Mouse (Mus musculus) CH12.LX (cell line): ENCODE measurements around the gene Scaf1. TPM values are rescaled to one million over a fixed set of nuclear protein-coding genes. Genes with fewer than 3 reads are reported as not detected.

Experiments
- DNase-seq: peaks from one replicate; pipeline ENCODE4 v3.0.0-alpha.2; 2013; ENCODE audit errors: extremely low read depth
- H3K27ac ChIP-seq: 2 replicates; pipeline ENCODE4 v1.5.1; 2012; ENCODE audit warnings: low read depth, mild to moderate bottlenecking, control low read depth, moderate library complexity; ENCODE audit not compliant: insufficient read depth
- H3K27me3 ChIP-seq: replicated peaks from 2 replicates; pipeline ENCODE3; 2012; ENCODE audit warnings: inconsistent platforms
- H3K36me3 ChIP-seq, 2 experiments: replicated peaks in 1 of 2; 2 replicates each; pipeline versions ENCODE3 to v1.6.1; 2012; ENCODE audit warnings: inconsistent platforms in 1 of 2, low read length in 1 of 2, mild to moderate bottlenecking in 1 of 2, mixed read lengths in 1 of 2, moderate library complexity in 1 of 2; ENCODE audit not compliant: control insufficient read depth in 1 of 2, insufficient read depth in 1 of 2
- H3K4me1 ChIP-seq, 2 experiments: 2 replicates each; pipeline ENCODE4 v1.6.1; 2012; ENCODE audit warnings: inconsistent platforms in 1 of 2, moderate library complexity in 1 of 2; ENCODE audit not compliant: insufficient read depth in 2 of 2, control insufficient read depth in 1 of 2
- H3K4me2 ChIP-seq: 2 replicates; pipeline ENCODE4 v1.6.1; 2012; ENCODE audit warnings: low read depth, mild to moderate bottlenecking, control low read depth; ENCODE audit not compliant: poor library complexity, insufficient read depth, severe bottlenecking
- H3K4me3 ChIP-seq, 3 experiments: fragments of 150-350 bp in 1 of 3; sonication (generic) in 1 of 3; replicated peaks in 1 of 3; 2 replicates each; pipeline versions ENCODE3 to v1.5.1; 2011 to 2012; ENCODE audit warnings: low read depth in 2 of 3, low read length in 2 of 3, mild to moderate bottlenecking in 2 of 3, moderate library complexity in 2 of 3, control low read depth in 1 of 3, improper control_type of control experiment in 1 of 3, inconsistent platforms in 1 of 3, mixed read lengths in 1 of 3; ENCODE audit not compliant: poor library complexity in 1 of 3
- H3K79me2 ChIP-seq: replicated peaks from 2 replicates; pipeline ENCODE4 v1.6.1; 2012; ENCODE audit warnings: mild to moderate bottlenecking, moderate library complexity; ENCODE audit not compliant: control insufficient read depth, poor library complexity, insufficient read depth, severe bottlenecking; ENCODE audit errors: extremely low read depth
- H3K9ac ChIP-seq: 2 replicates; pipeline ENCODE4 v1.6.1; 2012; ENCODE audit warnings: low read depth, mild to moderate bottlenecking, control low read depth, moderate library complexity; ENCODE audit not compliant: insufficient read depth
- H3K9me3 ChIP-seq: replicated peaks from 2 replicates; pipeline ENCODE3; 2012; ENCODE audit warnings: low read length, inconsistent platforms, mixed read lengths
- CHD1 ChIP-seq: IDR thresholded peaks from 2 replicates; pipeline ENCODE4 v1.6.1; 2012; ENCODE audit warnings: low read depth, low read length, improper control_type of control experiment, inconsistent platforms
- CHD2 ChIP-seq: IDR thresholded peaks from 2 replicates; pipeline ENCODE4 v1.6.1; 2011; ENCODE audit warnings: low read length, improper control_type of control experiment
- CTCF ChIP-seq, 2 experiments: IDR thresholded peaks in 1 of 2; conservative IDR thresholded peaks in 1 of 2; 2 replicates each; pipeline ENCODE4 v1.5.1; 2011 to 2012; ENCODE audit warnings: low read depth in 2 of 2, low read length in 2 of 2, improper control_type of control experiment in 1 of 2, inconsistent platforms in 1 of 2, mild to moderate bottlenecking in 1 of 2, moderate library complexity in 1 of 2
- ELF1 ChIP-seq: IDR thresholded peaks from 2 replicates; pipeline ENCODE4 v1.6.1; 2014; ENCODE audit warnings: low read depth, mild to moderate bottlenecking, inconsistent platforms, low read length, improper control_type of control experiment
- IRF4 ChIP-seq: IDR thresholded peaks from 2 replicates; pipeline ENCODE4 v1.6.1; 2014; ENCODE audit warnings: low read depth, mild to moderate bottlenecking, inconsistent platforms, low read length, improper control_type of control experiment
- KAT2A ChIP-seq: IDR thresholded peaks from 2 replicates; pipeline ENCODE4 v1.6.1; 2012; ENCODE audit warnings: low read length, improper control_type of control experiment, inconsistent platforms; ENCODE audit not compliant: insufficient replicate concordance
- MAX ChIP-seq: IDR thresholded peaks from 2 replicates; pipeline ENCODE4 v1.6.1; 2011; ENCODE audit warnings: low read length, improper control_type of control experiment
- MYC ChIP-seq: IDR thresholded peaks from 2 replicates; pipeline ENCODE4 v1.6.1; 2011; ENCODE audit warnings: low read depth, mild to moderate bottlenecking, improper control_type of control experiment, low read length
- POLR2AphosphoS2 ChIP-seq: IDR thresholded peaks from 2 replicates; pipeline ENCODE4 v1.6.1; 2011; ENCODE audit warnings: low read depth, low read length, improper control_type of control experiment
- RAD21 ChIP-seq: IDR thresholded peaks from 2 replicates; pipeline ENCODE4 v1.6.1; 2011; ENCODE audit warnings: low read depth, mild to moderate bottlenecking, low read length, improper control_type of control experiment, moderate library complexity
- RCOR1 ChIP-seq: conservative IDR thresholded peaks from 2 replicates; pipeline ENCODE4 v1.6.1; 2012; ENCODE audit warnings: low read depth, mild to moderate bottlenecking, inconsistent platforms, low read length, improper control_type of control experiment
- SMC3 ChIP-seq: IDR thresholded peaks from 2 replicates; pipeline ENCODE4 v1.6.1; 2011; ENCODE audit warnings: low read depth, low read length, improper control_type of control experiment
- TBP ChIP-seq: conservative IDR thresholded peaks from 2 replicates; pipeline ENCODE4 v1.6.1; 2011; ENCODE audit warnings: low read depth, low read length, improper control_type of control experiment
- USF1 ChIP-seq: IDR thresholded peaks from 2 replicates; pipeline ENCODE4 v1.6.1; 2014; ENCODE audit warnings: low read depth, mild to moderate bottlenecking, inconsistent platforms, low read length, improper control_type of control experiment
- USF2 ChIP-seq: conservative IDR thresholded peaks from 2 replicates; pipeline ENCODE4 v1.6.1; 2011; ENCODE audit warnings: low read depth, low read length, improper control_type of control experiment
- dilution Hi-C: fragments of 300-500 bp; cut with MboI; formaldehyde crosslinking; loops from 2 replicates; pipeline ENCODE4 v1.14.3; 2020; ENCODE audit warnings: low sequenced_read_pairs; ENCODE audit not compliant: extremely low pct_unique_long_range_greater_than_20kb, extremely low pct_ligation_motif_present
- in situ Hi-C: fragments of 300-500 bp; cut with MboI; formaldehyde crosslinking; loops from 3 replicates; pipeline ENCODE4 v1.14.3; 2019; ENCODE audit warnings: low sequenced_read_pairs, low pct_ligation_motif_present, low pct_unique_long_range_greater_than_20kb, mixed read lengths
- polyA plus RNA-seq: library from polyadenylated mRNA; unstranded; fragments of >175 nt; gene quantifications from 2 replicates; pipeline ENCODE4 v1.2.1, GENCODE M21; 2012; ENCODE audit warnings: low read depth; ENCODE audit not compliant: insufficient read length
- total RNA-seq, 2 experiments: library from RNA; depleted of rRNA; stranded (reverse); fragments of 300-350 nt in 1 of 2; fragments of >200 nt in 1 of 2; gene quantifications; 2 replicates each; pipeline ENCODE4 v1.2.3; 2012 to 2014

The Scaf1 gene
- total and polyA plus RNA-seq, 3 experiments: 5.4 to 41.9 (median 18.2) TPM

DNA sequence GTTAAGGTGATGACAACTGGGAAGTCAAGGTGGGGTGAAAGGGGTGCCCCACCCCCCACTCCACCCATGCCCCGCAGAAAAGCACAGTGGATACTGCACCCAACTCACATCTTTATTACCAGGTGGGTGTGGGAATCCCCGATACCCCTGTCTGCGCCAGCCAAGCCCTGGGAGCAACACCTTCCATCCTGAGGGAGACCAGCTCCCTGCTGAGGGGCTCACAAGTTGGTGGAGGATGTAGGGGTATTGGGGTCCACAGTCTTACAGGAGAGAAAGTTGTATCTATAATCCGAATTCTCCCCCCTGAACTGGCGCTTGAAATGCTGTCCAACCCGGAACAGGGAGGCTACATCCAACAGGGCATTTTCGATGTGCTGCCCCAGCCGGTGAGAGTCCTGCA lies 56.9 kb downstream of the Scaf1 start:
- H3K4me2 ChIP-seq: no peak overlapping the region
- dilution Hi-C loops: no loop called here
- in situ Hi-C loops: loop anchor here (10.0 kb wide), 2 partner anchors 104 to 214 kb away; partner anchors contain the start of genes Pnkp and Vrk3
- H3K36me3 ChIP-seq: peaks cover 0 to 63% of the 10 kb centered on the region in 2 experiments
- no peak overlapping the region for H3K27ac ChIP-seq
- no peak overlapping the region for H3K4me3 ChIP-seq
- no peak overlapping the region for H3K9ac ChIP-seq
- TF ChIP-seq USF2 (no peak), RCOR1 (no peak), POLR2AphosphoS2 (no peak), TBP (no peak), IRF4 (no peak), CHD2 (no peak), ELF1 (no peak), KAT2A (no peak), MAX (no peak), CHD1 (no peak), USF1 (no peak)
- H3K9me3 ChIP-seq: no peaks in the 10 kb centered on the region
- peaks cover 1% of the 10 kb centered on the region for H3K27me3 ChIP-seq
- no peaks in the 10 kb centered on the region for H3K79me2 ChIP-seq
- H3K4me1 ChIP-seq: peaks cover 11 to 26% of the 10 kb centered on the region in 2 experiments
- no peak for DNase-seq

DNA sequence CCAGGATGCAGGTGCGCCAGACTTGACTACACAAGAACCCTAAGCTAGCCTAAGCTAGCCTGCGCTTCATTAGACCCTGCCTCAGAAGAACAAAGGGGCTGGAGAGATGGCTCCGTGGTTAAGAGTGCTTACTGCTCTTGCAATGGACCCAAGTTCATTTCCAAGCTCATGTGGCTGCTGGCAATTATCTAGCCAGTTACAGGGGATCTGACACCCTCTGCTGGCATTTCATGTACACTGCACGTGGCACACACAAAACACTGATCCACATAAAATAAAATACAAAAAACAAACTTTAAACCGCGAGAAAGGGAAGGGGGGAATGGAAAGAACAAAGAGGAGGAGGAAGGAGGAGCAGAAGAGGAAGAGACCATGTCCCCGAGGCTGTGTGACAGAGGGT lies 58.0 kb downstream of the Scaf1 start:
- Histone ChIP-seq H3K9me3 (no peaks in the 10 kb centered on the region), H3K27me3 (peaks cover 3% of the 10 kb centered on the region)
- dilution Hi-C loops (no loop called here), in situ Hi-C loops (loop anchor here (10.0 kb wide), 2 partner anchors 103 to 213 kb away; partner anchors contain the start of genes Pnkp and Vrk3)
- peak; percentile 49 for DNase-seq
- TF ChIP-seq USF1 (no peak), MYC (peak; percentile 87), IRF4 (no peak), SMC3 (peak; percentile 74), CTCF (conservative IDR thresholded peaks at IDR 0.05 in 1 of 2, IDR thresholded peaks at IDR 0.05 in 1 of 2; ENCODE audit: low read depth in 2 of 2, low read length in 2 of 2) (peak; percentile 54 to 89), RAD21 (peak; percentile 80), MAX (peak; percentile 96)
- TF ChIP-seq, all 38 proteins: peak for 5
- peaks cover 11 to 26% of the 10 kb centered on the region in 2 experiments for H3K4me1 ChIP-seq
- H3K79me2 ChIP-seq: no peaks in the 10 kb centered on the region
- H3K4me2 ChIP-seq: no peak overlapping the region
- no peak overlapping the region for H3K4me3 ChIP-seq
- no peak overlapping the region for H3K27ac ChIP-seq
- peaks cover 0 to 56% of the 10 kb centered on the region in 2 experiments for H3K36me3 ChIP-seq
- H3K9ac ChIP-seq: no peak overlapping the region
